Mouse (Mus musculus): Measurements from ENCODE around the gene Pmepa1.

Gene Pmepa1

DNA sequence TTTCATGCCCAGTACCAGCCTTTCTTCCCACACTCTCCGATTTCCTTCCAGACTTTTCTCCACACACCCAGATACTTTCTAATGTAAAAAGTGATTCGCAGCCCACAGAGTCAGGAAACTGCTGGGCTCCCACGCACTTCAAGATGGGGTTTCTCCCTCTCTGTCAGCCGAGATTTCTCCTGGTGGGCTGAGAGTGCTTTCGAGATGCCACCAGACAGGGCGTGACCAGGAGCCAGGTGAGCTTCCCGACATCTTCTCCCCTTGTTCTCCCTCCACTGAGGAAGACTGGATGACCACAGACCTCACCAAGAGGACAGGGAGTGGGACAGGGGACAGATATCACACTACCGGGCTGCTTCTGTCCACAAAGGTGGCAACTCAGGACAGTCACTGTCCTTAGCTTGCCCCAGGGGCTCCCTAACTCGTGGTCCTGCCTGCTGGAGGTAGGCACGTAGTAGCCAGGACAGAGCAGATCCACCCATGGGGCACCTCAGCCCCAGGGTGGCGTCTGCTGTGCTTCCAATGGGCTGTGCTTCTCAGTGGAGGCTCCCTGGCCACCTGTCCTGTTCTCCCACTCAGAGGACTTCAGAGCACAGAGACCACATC lies 91.8 kb downstream of the Pmepa1 start:
- peak; percentile 88 for DNase-seq

DNA sequence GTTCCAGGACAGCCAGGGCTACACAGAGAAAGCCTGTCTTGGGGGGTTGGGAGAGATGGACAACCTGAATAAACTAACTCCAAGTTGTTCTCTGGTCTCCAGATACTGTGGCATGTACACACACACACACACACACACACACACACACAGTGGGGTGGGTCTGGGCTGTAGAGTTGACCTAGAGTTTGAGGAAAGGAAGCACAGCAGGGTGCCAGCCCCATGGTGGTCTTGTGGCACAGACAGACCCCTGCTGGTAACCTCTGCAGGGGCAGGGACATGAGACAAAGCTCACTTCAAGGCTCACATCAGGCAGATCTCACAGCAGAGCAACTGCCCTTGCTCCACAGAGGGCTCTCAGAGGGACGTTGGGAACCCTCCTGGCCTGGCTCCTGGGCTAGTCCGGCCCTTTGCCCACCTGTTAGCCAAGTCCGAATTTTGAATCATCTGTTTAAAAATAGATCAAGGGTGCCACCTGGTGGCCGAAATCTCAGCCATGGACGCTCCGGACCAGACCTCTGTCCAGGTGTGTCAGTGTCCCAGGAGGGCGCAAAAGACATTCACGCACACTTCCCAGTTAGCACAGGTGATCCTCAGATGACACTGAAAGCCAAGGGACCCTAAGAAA lies 92.4 kb downstream of the Pmepa1 start:
- DNase-seq: peak; percentile 91

DNA sequence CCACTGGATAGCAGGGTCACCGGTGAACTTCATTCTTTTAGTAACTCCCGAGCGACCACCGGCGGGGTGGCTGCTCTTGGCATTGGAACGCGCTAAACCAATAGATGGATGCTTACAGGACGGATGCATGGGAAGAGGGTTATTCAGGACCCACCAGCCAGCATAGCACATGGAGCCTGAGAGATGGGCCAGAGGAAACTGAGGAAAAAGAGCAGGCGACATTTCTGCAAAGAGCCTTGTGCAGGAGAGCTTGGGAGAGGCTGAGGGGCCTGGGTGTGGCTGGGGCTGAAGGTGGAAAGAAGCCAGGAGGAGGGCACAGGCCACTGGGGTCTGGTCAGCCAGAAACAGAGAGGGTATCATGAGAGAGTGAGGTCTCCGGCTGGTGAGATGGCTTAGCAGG lies 93.0 kb downstream of the Pmepa1 start:
- DNase-seq: peak; percentile 82

DNA sequence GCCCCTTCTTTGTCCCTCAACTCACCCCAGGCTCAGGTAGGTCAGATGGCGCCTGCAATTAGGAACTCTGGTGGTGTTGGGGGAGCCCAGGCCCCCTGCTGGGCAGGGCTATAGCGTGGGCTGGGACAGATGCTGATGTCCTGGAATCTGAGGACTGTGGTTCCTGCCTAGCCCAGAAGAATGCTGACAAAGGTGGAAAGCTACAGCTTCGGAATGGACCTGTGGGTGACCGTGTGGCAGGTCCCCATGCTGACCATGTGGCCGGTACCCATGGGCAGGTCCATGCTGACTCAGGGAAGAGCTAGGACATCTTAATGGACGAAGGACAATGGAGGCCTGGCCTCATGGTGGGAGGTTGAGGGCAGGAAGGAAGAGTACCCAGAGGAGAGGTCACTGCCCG lies 93.5 kb downstream of the Pmepa1 start:
- DNase-seq: peak; percentile 81

DNA sequence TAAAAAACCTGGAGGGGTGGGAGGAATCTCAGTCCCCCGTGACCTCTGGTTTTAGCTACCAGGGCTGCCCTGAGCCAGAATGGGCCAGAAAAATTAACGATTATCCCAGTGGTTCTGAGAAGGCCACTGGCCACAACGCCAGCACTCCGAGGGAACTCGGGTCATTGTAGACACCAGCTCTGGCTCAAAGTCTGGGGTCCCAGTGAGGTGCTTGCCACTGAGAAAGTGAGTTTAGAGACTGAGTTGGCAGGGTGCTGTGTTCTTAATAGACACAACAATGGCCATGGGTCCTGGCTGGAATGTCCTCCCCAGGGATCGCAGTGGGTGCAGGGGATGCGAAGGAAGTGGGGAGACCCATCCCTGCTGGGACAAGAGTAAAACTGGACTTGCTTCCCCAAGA lies 94.4 kb downstream of the Pmepa1 start:
- DNase-seq: peak; percentile 76

DNA sequence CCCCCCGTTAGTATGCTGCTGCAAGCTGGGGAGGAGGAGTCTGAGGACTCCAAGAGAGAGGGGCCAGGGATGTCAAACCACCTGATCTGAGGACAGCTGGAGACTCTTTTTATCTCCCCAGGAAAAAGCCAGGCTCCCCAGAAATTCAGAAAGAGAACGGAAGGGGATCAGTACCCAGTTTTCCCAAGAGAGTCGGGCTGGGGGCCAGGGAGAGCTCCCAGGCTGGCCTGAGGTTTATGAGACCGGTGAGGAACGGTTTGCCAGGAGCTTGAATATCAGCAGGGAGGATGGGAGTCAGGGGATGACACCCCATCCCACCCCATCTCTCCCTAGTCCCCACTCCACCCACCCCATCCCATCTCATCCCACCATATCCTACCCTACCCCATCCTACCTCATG lies 94.8 kb downstream of the Pmepa1 start:
- DNase-seq: peak; percentile 81

DNA sequence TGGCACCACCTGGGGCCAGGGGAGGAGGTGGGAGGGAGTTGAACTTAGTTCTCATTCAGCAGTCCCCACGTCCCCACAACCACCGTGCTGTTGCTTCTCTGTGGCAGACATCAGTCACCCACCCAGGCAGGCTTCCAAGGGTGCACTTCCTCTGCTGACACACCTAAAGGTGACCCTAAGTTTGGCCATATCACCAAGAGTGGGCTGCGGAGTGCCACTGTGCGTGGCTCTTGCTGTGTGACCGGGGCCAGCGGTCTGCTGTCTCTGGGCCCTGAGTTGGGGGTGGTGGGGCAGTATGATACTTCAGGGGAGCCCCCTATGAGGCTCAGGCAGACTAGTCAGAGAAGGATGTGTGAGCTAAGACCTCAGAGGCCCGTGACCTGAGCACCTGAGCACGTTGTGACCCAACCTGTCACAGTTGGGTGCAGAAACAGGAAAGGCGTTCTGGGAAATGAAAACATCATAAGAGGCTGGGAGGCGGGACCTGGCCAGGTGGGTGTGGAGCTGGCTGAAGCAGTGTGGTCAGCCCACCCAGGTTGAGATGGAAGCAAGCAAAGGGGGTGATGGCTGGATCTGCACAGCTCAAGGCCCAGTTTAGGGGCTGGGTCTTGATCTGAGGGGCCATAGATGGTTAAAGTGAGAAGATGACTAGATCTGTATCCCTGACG lies 95.5 kb downstream of the Pmepa1 start:
- peak; percentile 84 for DNase-seq

DNA sequence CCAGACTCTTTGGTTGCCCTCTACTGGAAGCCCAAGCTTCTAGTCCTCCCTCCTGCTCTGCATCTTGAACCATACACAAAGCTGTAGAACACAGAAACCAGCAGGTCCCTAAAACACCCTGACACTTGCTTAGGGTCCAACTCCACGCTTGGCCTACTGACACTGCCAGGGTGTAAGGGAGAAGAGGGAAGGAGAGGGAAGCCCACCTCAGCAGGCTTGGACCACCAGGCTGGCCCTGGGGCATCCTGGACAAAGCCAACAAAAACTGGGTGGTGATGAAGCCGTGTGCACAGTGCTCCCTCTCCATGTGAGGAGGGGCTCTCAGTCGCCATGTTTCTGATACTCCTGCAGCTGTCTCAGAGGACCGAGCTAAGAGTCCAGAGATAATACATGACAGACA lies 96.3 kb downstream of the Pmepa1 start:
- DNase-seq: peak; percentile 53

DNA sequence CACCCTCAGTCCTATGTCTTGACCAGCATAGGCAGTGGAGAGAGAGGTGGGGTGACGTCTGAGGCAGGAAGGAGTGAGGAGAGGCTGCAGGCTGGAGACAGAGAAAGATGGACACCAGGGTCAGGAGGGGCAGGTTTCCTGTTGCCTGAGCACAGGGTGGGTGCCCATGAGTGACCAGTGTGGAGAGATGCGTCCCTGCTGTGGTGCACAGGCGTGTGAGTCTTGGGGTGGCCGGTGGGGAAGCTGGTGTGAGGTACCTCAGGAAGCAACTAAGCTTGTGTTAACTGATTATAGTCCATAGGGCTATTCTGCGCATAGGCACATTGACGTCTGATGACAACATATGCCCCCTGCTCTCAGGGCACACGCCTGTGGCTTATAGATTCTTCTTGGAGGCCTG lies 97.3 kb downstream of the Pmepa1 start:
- peak; percentile 86 for DNase-seq

DNA sequence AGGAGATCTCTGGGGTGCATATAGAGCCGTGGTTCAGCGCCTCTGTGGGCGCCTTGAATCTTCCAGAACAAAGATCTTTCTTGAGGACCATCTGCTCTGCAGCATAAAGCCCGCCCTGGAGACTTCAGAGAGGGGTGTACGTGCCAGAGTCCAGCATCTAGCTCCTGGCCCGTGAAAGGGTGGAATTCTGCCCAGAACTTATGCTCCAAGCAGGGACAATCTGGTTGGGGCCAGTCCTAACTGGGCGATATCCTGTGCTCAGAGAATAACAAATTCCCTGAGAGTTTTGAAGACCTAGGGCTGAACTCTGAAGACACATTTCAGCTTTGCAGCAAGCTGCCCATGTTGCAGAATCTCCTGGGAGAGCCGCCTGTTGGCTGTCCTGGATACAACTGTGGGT lies 98.4 kb downstream of the Pmepa1 start:
- peak; percentile 95 for DNase-seq

DNA sequence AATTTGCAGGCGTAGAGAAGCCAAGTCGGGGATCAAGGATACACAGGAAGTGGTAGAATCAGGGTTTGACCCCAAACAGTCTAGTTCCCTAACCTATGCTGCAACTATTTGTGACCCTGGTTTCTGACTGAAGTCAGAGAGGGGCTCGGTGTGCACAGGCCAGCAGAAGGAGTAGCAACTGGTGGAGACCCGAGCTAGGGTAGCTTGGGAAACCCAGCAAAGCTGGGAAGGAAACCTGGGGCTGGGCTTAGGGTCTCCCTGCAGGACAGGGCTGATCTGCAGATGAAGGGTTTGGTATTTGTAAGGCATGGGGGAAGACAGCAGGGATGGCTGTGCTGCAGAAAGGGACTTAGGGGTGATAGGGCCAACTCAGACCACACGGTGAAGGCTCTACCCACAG lies 98.9 kb downstream of the Pmepa1 start:
- peak; percentile 88 for DNase-seq

DNA sequence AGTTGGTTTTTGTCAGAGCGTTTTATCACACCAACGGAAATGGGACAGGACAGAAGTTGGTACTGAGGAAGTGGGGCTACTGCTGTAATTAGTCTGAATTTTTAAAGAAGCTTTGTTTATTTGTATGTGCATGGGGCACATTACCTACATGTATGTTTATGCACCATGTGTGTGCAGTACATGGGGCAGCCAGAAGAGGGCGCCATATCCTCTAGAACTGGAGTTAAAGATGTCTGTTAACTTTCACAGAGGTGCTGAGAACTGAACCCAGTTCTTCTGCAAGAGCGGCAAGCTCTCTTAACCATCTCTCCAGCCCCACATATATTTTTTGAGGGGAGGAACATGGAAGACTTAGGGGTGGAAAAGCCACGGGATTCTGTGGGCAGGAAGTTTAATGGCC lies 100.6 kb downstream of the Pmepa1 start:
- peak; percentile 69 for DNase-seq

DNA sequence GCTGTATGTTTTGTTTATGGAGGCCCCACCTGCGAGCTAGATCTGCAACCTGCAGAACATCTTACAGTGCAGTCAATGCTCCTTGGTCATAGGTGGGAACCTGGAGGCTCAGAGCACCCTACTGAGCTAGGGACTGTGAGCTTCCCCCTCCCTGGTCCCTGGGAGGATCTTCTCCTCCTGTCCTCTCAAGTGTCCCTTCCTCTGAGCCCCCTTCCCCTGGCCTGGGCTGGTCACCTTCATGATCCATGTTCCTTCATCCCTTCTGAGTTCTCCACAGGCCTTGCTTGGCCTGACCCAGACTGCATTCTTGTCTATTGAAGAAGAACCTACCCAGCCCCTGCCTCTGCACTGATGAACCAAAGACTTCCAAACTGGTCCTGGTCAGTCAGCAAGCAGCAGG lies 101.8 kb downstream of the Pmepa1 start:
- DNase-seq: no peak
